Mouse (Mus musculus) urinary bladder, postnatal 14 days (tissue): ENCODE data around the gene Dnah7a.
"Not testable (repeated sequence)": the region's sequence is repeated elsewhere in the genome, so short reads cannot be mapped to it uniquely, and the experiment has no call there.

Experiments
- DNase-seq: peaks from one replicate; pipeline ENCODE4 v3.0.0; 2021; ENCODE audit warnings: low spot score

Dnah7a gene

GRCm38 (mm10) chr1:53706431-53707361 lies at the start of gene Dnah7a:
Gene Dnah7a (minus strand): TSS chr1:53706784.
- DNase-seq, result peak; percentile 12

GRCm38 (mm10) chr1:53753501-53753900 lies 46.9 kb upstream of the Dnah7a start:
- DNase-seq, result not testable (repeated sequence)

- no peak for DNase-seq
Observed at GRCm38 (mm10) chr1:53751144-53751543, 44.6 kb upstream of the Dnah7a start.

- DNase-seq, result not testable (repeated sequence)
Observed at GRCm38 (mm10) chr1:53750697-53751096, 44.1 kb upstream of the Dnah7a start.

GRCm38 (mm10) chr1:53749881-53750385 lies 43.3 kb upstream of the Dnah7a start:
- DNase-seq, result not testable (repeated sequence)

GRCm38 (mm10) chr1:53748571-53748970 lies 42.0 kb upstream of the Dnah7a start:
- DNase-seq, result no peak

- DNase-seq, result no peak
Observed at GRCm38 (mm10) chr1:53746001-53746400, 39.4 kb upstream of the Dnah7a start.

- no peak for DNase-seq
Observed at GRCm38 (mm10) chr1:53741742-53742458, 35.3 kb upstream of the Dnah7a start.

GRCm38 (mm10) chr1:53740777-53741336 lies 34.3 kb upstream of the Dnah7a start:
- no peak for DNase-seq

- DNase-seq, result not testable (repeated sequence)
Observed at GRCm38 (mm10) chr1:53740077-53740776, 33.6 kb upstream of the Dnah7a start.

GRCm38 (mm10) chr1:53736583-53736982 lies 30.0 kb upstream of the Dnah7a start:
- DNase-seq, result no peak

GRCm38 (mm10) chr1:53728489-53729225 lies 22.1 kb upstream of the Dnah7a start:
- peak; percentile 12 for DNase-seq

GRCm38 (mm10) chr1:53726883-53727282 lies 20.3 kb upstream of the Dnah7a start:
- DNase-seq, result no peak

GRCm38 (mm10) chr1:53721353-53721752 lies 14.8 kb upstream of the Dnah7a start:
- DNase-seq, result no peak

GRCm38 (mm10) chr1:53720601-53721351 lies 14.2 kb upstream of the Dnah7a start:
- peak; percentile 32 for DNase-seq

- no peak for DNase-seq
Observed at GRCm38 (mm10) chr1:53715966-53716515, 9.5 kb upstream of the Dnah7a start.

GRCm38 (mm10) chr1:53715446-53715845 lies 8.9 kb upstream of the Dnah7a start:
- no peak for DNase-seq

- not testable (repeated sequence) for DNase-seq
Observed at GRCm38 (mm10) chr1:53713383-53713782, 6.8 kb upstream of the Dnah7a start.

GRCm38 (mm10) chr1:53711069-53711468 lies 4.5 kb upstream of the Dnah7a start:
- no peak for DNase-seq

GRCm38 (mm10) chr1:53709602-53710001 lies 3.0 kb upstream of the Dnah7a start:
- DNase-seq, result not testable (repeated sequence)
